Comparison of ENCODE assay signal across 13 mouse cellular contexts in genomic region chr2:102987708-102988010, GRCm38 (mm10).
"Had no signal": no experiment of that assay in that cellular context is flagged by ENCODE, and none has a peak within 500 bp of the region (broad histone marks: within the 10 kb centered on the region; RNA-seq: fewer than 3 reads in every experiment).

No protein-coding gene starts in this region.

- H3K4me1 ChIP-seq: limb, embryonic 12.5 days; midbrain, embryonic 13.5 days; neural tube, embryonic 15.5 days; stomach, embryonic 15.5 days had no signal

- H3K9me3 ChIP-seq: limb, embryonic 12.5 days; liver, embryonic 13.5 days; midbrain, embryonic 13.5 days; neural tube, embryonic 15.5 days; stomach, embryonic 15.5 days had no signal

- H3K36me3 ChIP-seq: limb, embryonic 12.5 days; liver, embryonic 13.5 days; midbrain, embryonic 13.5 days; neural tube, embryonic 15.5 days; stomach, embryonic 15.5 days had no signal

- H3K9ac ChIP-seq: limb, embryonic 12.5 days; liver, embryonic 13.5 days; liver, postnatal 0 days; midbrain, embryonic 13.5 days; neural tube, embryonic 15.5 days; stomach, embryonic 15.5 days had no signal

- ATAC-seq: liver, postnatal 0 days; midbrain, embryonic 13.5 days had no signal

- DNase-seq: kidney, adult 9 months; kidney, postnatal 36 days; liver, embryonic 13.5 days; liver, postnatal 0 days; right cerebral cortex, postnatal 4 days; thymus, adult 2 months; thymus, postnatal 36 days had no signal

- H3K27ac ChIP-seq: kidney, postnatal 0 days; layer of hippocampus, adult 2 months; limb, embryonic 12.5 days; liver, embryonic 13.5 days; midbrain, embryonic 13.5 days; neural tube, embryonic 15.5 days; stomach, embryonic 15.5 days had no signal

- H3K4me2 ChIP-seq: limb, embryonic 12.5 days; liver, embryonic 13.5 days; midbrain, embryonic 13.5 days; neural tube, embryonic 15.5 days; stomach, embryonic 15.5 days had no signal

- H3K27me3 ChIP-seq: limb, embryonic 12.5 days; liver, embryonic 13.5 days; midbrain, embryonic 13.5 days; neural tube, embryonic 15.5 days; stomach, embryonic 15.5 days had no signal

- H3K4me3 ChIP-seq: layer of hippocampus, adult 2 months; limb, embryonic 12.5 days; liver, embryonic 13.5 days; midbrain, embryonic 13.5 days; neural tube, embryonic 15.5 days; stomach, embryonic 15.5 days had no signal
